Mouse (Mus musculus): ENCODE results near the gene Fastk. TPM values are rescaled to one million over a fixed set of nuclear protein-coding genes. Genes with fewer than 3 reads are reported as not detected.

Gene Fastk
- total RNA-seq, 2 experiments from 2014 or later, result 89.8 to 91.1 TPM

GRCm38 (mm10) chr5:24453283-24453984 lies 8.3 kb upstream of the Fastk start:
- no peak for DNase-seq

GRCm38 (mm10) chr5:24452691-24453233 lies 7.7 kb upstream of the Fastk start:
- peak; percentile 41 to 64 for DNase-seq

GRCm38 (mm10) chr5:24452030-24452690 lies 7.1 kb upstream of the Fastk start, which contains the start of gene Agap3:
Agap3 (plus strand) TSS chr5:24452177.
- DNase-seq, result peak; percentile 54 to 66

GRCm38 (mm10) chr5:24451264-24452029 lies 6.4 kb upstream of the Fastk start:
- peak; percentile 93 to 97 for DNase-seq

GRCm38 (mm10) chr5:24447624-24448298 lies 2.7 kb upstream of the Fastk start, which contains the start of gene Tmub1:
Tmub1 (minus strand) TSS chr5:24447854.
- DNase-seq, result peak; percentile 89 to 90

GRCm38 (mm10) chr5:24446630-24447029 lies 1.5 kb upstream of the Fastk start:
- DNase-seq, result no peak

- DNase-seq, result peak in 1 of 2 experiments; percentile 11
Observed at GRCm38 (mm10) chr5:24445428-24446080, 467 bp upstream of the Fastk start.

GRCm38 (mm10) chr5:24443927-24444326 lies 1.2 kb downstream of the Fastk start:
- no peak for DNase-seq

GRCm38 (mm10) chr5:24443204-24443603 lies 1.9 kb downstream of the Fastk start:
- DNase-seq, result no peak

GRCm38 (mm10) chr5:24442029-24442428 lies 3.1 kb downstream of the Fastk start:
- DNase-seq, result no peak

GRCm38 (mm10) chr5:24441187-24441586 lies 3.9 kb downstream of the Fastk start:
- DNase-seq, result no peak

- no peak for DNase-seq
Observed at GRCm38 (mm10) chr5:24433993-24434392, 11.1 kb downstream of the Fastk start.

GRCm38 (mm10) chr5:24428596-24428995 lies 16.5 kb downstream of the Fastk start:
- DNase-seq, result peak; percentile 60 to 68

- no peak for DNase-seq
Observed at GRCm38 (mm10) chr5:24427981-24428402, 17.1 kb downstream of the Fastk start.

- no peak for DNase-seq
Observed at GRCm38 (mm10) chr5:24427285-24427633, 17.8 kb downstream of the Fastk start.

- DNase-seq, result no peak
Observed at GRCm38 (mm10) chr5:24426556-24427284, 18.4 kb downstream of the Fastk start.

GRCm38 (mm10) chr5:24426037-24426432 lies 19.1 kb downstream of the Fastk start:
- no peak for DNase-seq

- no peak for DNase-seq
Observed at GRCm38 (mm10) chr5:24425421-24426036, 19.6 kb downstream of the Fastk start.

- peak; percentile 87 to 94 for DNase-seq
Observed at GRCm38 (mm10) chr5:24424861-24425411, 20.2 kb downstream of the Fastk start.
